Mouse (Mus musculus) retina, adult 2 months (tissue): ENCODE measurements around the gene Ubn1.

ENCODE experiments used
- DNase-seq: peaks from one replicate; pipeline ENCODE4 v3.0.0-alpha.2; 2012; ENCODE audit warnings: low read depth, low spot score

Gene Ubn1

GRCm38 (mm10) chr16:5071974-5072373, 22.1 kb downstream of the Ubn1 start:
- DNase-seq: no peak

- no peak for DNase-seq
These were observed 24.5 kb downstream of the Ubn1 start for GRCm38 (mm10) chr16:5074341-5074740.

DNA sequence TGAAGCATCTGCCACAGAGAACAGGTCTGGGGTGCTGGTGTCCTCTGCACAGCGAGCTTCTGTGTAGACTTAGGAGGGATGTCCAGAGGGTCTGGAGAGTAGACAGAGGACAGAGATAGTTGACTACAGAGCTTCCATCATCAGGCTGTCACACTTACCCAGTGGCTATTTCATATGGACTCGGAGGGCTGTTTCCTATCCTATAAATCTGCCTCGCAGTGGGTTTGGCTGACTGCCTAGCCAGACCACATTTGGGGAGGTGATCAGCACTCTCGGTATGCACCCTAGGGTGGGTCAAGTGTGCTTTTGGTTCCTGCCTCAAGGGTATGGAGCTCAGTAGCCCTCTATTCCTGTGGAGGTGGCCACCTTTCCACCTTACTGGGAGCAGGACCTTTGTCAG, 35.3 kb downstream of the Ubn1 start:
- DNase-seq: no peak

DNA sequence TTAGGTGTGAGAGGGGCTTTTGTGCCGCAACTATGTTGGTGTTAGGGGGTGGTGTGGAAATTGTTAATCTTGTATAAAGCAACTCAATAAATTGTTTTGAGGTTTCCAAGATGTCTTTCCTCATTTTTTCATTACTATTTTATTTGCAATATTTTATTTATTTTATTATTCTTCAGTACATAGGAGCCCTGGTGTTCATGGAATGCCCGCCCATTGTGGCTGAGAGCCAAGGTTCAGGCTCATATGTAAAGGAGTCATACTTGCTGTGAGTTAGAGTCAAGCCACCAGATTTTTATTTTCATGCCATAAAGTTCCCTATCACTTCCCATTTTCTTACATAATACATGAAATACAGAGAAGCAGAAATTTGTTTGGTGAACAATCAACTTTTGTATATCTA, 36.3 kb downstream of the Ubn1 start:
- no peak for DNase-seq

GRCm38 (mm10) chr16:5089021-5089420, 39.2 kb downstream of the Ubn1 start:
- DNase-seq: no peak

DNA sequence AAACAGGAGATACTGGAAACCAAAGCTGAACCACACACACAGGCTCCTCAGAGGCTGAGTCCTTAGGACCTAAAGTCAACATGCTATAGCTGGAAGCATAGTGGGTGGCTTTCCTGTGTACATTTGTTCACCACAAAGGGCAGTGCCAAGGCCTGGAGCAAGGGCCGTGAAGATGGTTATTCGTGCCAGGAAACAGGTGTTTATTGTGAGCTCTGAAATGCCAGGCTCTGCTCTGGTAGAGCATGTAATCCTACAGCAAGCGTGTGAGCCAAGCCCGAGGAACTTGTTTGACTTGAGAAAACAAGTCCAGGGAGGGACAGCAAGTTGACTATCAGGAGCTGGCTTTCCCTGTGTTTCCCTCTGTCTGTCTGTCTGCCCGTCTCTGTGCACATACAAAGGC, 43.4 kb downstream of the Ubn1 start:
- no peak for DNase-seq

- DNase-seq: no peak
These were observed 46.6 kb downstream of the Ubn1 start for GRCm38 (mm10) chr16:5096504-5096903.

- DNase-seq: no peak
These were observed 51.1 kb downstream of the Ubn1 start for GRCm38 (mm10) chr16:5101000-5101399.

- no peak for DNase-seq
These were observed 60.0 kb downstream of the Ubn1 start for GRCm38 (mm10) chr16:5109877-5110276.

DNA sequence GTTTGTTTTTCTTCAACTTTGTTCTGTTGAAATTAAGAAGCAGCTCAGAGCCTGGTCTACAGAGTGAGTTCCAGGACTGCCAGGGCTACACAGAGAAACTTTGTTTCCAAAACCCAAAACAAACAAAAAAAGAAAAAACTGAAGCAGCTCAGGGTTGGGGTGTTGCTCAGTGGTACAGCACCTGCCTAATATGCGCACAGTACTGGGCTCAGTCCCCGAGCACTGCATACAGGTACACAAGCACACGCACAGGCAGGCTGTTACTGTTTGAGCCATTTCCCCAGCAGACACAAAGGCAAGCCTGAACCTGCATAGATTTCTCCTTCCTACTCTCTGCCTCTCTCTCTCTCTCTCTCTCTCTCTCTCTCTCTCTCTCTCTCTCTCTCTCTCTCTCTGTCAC, 61.2 kb downstream of the Ubn1 start:
- DNase-seq: no peak

- DNase-seq: no peak
These were observed 63.2 kb downstream of the Ubn1 start for GRCm38 (mm10) chr16:5113002-5113550.

- DNase-seq: no peak
These were observed 63.7 kb downstream of the Ubn1 start for GRCm38 (mm10) chr16:5113582-5113981.

- no peak for DNase-seq
These were observed 69.5 kb downstream of the Ubn1 start for GRCm38 (mm10) chr16:5119385-5119784.

GRCm38 (mm10) chr16:5119845-5120244, 70.0 kb downstream of the Ubn1 start:
- DNase-seq: no peak

DNA sequence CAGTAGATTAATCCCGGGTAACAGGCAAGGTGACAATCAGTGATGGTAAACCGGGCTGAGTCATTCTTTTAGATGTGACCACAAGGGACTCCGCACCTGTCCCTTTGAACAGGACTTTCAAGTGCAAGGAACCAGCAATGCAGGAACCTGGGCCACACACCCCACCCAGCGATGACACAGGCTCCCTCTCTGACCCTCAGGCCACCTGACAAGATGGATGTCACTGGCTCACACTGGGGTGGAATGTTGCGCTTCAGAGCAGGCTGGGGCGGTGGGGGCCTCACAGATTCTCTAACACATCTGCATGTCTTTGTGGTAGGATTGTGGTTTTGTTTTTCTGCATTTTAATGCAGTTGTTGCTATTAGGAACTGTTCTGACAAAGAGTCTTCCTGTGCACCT, 73.6 kb downstream of the Ubn1 start:
- no peak for DNase-seq

GRCm38 (mm10) chr16:5130196-5130595, 80.3 kb downstream of the Ubn1 start:
- no peak for DNase-seq

GRCm38 (mm10) chr16:5130766-5131165, 80.9 kb downstream of the Ubn1 start:
- DNase-seq: no peak

- no peak for DNase-seq
These were observed 81.5 kb downstream of the Ubn1 start for GRCm38 (mm10) chr16:5131251-5131922.

DNA sequence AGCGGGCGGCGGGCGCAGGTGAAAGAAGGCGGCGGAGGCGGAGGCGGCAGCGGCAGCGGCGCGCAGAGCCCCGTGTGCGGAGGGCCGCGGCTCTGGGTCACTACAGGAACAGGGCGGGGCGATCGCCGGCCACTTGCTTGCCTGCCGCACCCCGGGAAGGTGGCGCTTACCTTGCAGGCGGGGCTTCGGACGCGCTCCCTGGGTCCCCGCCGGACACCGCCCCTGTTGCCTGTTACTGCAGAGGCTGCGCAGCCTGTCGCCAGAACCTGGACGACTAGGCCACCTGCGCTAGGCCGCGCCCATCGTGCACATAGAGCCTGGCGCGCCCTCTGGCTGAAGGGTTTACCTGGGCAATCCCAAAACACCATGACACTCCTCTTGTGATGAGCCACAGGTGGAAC, 82.5 kb downstream of the Ubn1 start, which contains the start of gene Ppl:
Ppl (minus strand) TSS at position 21 of the 401 bp plus-strand sequence.
- no peak for DNase-seq

- DNase-seq: no peak
These were observed 84.9 kb downstream of the Ubn1 start for GRCm38 (mm10) chr16:5134623-5135330.

DNA sequence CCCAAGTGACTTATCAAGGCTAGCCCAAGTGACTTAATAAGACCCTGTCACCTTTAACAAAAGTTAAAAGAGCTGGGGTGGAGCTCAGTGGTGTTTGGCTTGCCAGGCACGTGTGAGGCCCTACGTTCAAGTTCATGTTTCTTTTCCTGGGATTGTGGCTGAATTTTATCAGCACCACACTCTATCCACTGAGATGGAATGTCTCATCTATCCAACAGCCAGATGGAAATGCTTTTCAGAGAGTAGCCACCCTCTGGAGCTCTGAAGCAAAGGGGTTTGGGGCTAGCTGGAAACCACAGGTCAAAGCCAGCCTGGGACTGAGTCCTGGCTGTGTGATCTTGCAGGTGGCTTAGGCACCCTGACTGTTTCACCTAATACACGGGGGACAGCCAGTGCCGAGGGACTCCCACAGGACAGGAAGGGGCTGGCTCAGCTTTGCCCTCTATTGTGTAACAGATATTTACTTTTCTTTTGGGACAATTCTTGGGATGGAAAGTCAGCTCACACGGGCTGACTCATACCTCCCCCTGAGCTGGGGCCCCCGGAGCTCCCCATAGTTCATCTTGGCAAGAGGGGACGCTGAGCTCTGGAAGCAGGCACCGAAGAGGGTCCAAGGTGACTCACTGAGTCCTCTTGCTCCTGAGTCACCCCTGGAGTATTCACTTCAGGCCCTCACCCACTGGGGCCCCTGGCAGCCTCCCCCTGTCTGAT, 85.8 kb downstream of the Ubn1 start:
- no peak for DNase-seq
